Mouse (Mus musculus): ENCODE data around the gene Plekha7.

GRCm38 (mm10) chr7:116242810-116243209 is 65.4 kb downstream of the Plekha7 start:
- TF ChIP-seq EP300 (IDR thresholded peaks at IDR 0.05) (no peak), CTCF (IDR thresholded peaks at IDR 0.05) (no peak)
